Mouse (Mus musculus): ENCODE measurements at regions not wholly inside any gene's neighbourhood (a gene's known extent, or its start where the extent isn't known, plus 50 kb on each side); places are given as distances from the start of the nearest gene placed in this dataset.

GRCm38 (mm10) chr2:72672908-72673901 is 197.2 kb downstream of the Cdca7 start:
- no peak for DNase-seq (ENCODE audit: low spot score in 2 of 2)

GRCm38 (mm10) chr2:72674229-72674628 is 198.3 kb downstream of the Cdca7 start:
- DNase-seq (ENCODE audit: low spot score in 2 of 2): no peak

DNA sequence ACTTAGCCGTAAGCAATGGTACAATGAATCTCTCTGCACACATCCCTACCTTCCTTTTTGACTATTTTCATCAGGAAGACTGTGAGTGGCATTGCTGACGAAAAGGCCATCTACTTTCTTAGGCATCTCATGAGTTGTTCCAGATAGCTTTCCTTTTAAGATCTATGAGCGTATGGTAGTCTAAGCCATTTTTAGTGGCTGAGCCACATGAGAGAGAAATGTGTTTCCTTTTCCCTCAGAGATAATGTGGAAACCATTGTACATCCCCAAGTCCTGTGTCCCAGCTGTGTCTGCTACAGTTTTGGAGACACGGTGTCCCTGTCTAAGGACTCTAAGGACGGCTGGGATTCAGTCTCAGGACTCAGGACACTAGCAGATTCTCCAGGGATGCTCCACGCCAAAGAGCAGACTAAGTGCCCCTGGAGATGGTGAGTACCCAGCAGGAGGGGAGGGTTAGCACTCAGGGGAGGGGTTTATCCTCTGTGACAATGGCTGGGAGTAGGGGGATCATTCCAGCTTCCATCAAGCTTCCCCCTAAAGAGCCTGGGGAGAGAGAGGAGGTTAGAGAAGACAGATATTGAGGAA is 199.0 kb downstream of the Cdca7 start:
- DNase-seq (ENCODE audit: low spot score in 2 of 2): no peak

- no peak for DNase-seq (ENCODE audit: low spot score in 2 of 2)
Observed at GRCm38 (mm10) chr2:72677731-72678130, 201.8 kb downstream of the Cdca7 start.

DNA sequence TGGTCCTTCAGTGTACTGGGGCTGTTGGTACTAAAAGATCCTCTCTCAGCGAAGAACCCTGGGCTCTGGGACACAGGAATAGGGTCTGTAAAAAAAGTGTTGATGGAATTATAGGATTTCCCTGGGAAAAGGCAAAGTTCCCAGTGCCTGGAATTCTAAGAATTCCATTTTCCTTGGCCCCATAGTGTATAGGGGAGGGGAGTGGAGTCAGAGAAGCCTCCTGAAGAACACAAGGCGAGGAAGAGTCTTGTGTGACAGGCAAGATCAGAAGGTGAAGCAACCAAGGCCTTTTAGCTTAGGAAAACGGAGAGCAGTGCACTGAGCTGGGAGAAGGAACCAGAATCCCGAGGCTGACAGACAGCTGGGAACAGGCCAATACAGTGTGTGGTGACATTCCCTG is 212.1 kb downstream of the Cdca7 start:
- DNase-seq (ENCODE audit: low spot score in 2 of 2): no peak

- DNase-seq (ENCODE audit: low spot score in 2 of 2): no peak
Observed at GRCm38 (mm10) chr2:72701081-72701480, 225.1 kb downstream of the Cdca7 start.

DNA sequence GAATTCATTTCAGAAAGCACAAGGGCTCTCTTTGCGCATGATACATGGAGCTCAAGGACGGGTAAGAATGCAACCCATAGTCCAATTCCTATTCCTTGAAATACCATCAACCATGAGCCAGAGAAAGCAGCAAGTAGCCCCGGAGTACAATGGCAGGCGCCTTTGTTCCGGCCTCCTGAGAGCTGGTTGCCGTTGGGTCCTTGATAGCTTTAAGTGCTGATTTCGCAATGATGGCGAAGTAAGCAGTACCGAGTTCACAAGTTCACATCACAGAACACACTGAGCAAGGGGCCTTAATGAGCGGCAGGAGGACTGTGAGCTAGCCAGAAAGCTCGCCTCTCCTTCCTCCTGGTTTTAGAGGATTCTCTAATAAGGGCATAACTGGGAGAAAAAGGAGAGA is 227.3 kb downstream of the Cdca7 start:
- DNase-seq (ENCODE audit: low spot score in 2 of 2): no peak

DNA sequence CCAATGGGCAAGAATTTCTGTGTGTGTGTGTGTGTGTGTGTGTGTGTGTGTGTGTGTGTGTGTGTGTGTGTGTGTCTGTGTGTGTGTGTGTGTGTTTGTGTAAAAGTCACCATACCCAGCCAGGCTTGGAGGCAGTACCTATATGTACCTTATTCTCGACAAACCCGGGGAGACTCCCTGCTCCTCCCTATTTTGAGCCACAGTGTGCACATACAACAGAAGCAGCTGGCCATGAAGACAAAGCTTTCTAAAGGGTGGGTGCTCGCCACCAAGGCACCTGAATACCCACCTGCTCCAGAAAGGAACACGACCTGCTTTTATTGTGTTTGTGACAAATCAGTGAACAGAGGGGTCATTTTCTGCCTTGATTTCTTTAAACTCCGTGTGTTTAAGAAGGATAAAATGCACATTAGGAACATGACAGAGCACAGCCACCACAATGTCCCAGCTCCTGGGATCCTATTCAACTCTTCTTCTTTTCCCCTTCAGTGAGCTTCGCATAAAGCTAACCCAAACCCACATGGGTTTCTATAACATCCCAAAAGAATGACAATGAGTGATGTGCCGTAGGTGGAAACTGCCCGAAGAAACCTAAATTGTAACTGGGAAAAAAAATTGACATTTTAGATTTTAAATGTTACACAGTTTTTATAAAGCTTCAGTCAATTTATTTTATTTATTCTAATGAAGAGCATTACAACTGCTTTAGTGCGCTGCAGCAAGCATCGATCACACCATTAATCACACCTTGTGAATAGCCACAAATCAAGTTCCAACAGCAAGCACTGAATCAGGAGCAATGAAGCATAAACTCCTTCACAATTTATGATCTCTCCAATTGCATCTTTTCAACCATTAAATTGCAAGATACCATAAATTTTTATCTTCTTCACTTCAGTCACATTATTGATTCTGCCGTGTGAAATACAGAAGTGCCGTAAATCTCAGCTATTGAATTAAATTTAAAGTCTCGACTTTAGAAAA is 232.0 kb downstream of the Cdca7 start:
- no peak for DNase-seq (ENCODE audit: low spot score in 2 of 2)

GRCm38 (mm10) chr2:72716931-72717330 is 241.0 kb downstream of the Cdca7 start:
- DNase-seq (ENCODE audit: low spot score in 2 of 2): no peak

DNA sequence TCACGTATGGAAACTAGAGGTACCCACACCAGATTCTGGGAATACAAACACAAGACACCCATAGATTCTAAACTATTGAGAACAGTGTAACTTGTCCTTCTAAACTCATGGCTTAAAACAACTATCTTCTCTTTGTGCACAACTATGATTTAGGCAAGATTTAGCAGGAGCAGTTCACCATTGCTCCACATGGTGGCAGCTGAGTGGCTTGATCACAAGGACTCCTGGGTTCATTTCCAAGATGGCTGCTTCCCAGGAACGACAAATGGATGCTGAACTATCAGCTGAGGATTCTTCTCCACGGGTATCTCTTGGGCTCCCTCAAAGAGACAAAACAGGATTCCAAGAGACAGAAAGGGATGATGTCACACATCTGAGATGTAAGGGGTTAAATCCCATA is 251.5 kb downstream of the Sp3 start:
- DNase-seq (ENCODE audit: low spot score in 2 of 2): peak in 1 of 2 experiments; percentile 70

- DNase-seq (ENCODE audit: low spot score in 2 of 2): no peak
Observed at GRCm38 (mm10) chr2:72733371-72733770, 246.9 kb downstream of the Sp3 start.

- no peak for DNase-seq (ENCODE audit: low spot score in 2 of 2)
Observed at GRCm38 (mm10) chr2:72735035-72735434, 245.2 kb downstream of the Sp3 start.

- DNase-seq (ENCODE audit: low spot score in 2 of 2): no peak
Observed at GRCm38 (mm10) chr2:72736685-72737084, 243.6 kb downstream of the Sp3 start.

GRCm38 (mm10) chr2:72740391-72741361 is 239.6 kb downstream of the Sp3 start:
- peak in 1 of 2 experiments; percentile 43 for DNase-seq (ENCODE audit: low spot score in 2 of 2)

DNA sequence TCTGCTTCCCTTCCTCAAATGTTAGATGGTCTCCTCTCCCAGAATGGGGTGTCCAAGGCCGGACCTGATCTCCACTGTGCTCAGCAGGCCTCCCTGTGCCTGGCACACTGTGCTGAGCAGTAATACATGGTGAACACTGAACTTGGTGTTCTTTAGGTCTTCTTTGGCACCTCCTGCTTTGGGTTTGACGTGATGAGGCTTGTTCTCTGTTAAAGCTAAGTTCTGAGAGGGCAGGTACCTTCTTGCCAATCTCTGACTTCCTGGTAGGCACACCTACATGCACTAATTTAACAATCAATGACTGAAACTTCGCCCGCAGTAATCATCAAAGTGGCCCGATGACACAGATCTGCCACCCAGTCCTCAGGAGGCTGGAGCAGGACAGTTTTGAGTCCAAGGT is 238.5 kb downstream of the Sp3 start:
- no peak for DNase-seq (ENCODE audit: low spot score in 2 of 2)

DNA sequence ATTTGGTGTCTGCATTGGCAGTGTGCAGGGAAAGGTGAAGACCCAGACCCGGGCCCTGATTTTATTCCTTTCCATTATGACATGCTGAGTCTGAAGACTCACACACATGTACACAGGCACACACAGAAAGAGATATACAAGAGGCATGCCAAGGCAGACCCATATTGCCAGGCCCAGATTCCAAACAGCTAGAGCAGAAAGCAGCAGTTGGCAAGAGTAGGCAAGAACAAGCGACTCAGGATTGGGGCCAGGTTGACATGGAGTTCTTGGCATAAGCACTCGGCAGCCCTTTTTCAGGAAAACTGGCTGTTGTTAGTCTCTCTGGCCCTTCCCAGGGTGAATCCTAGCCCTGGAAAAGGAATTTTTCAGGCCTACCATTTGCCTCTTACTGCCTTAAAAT is 236.6 kb downstream of the Sp3 start:
- DNase-seq (ENCODE audit: low spot score in 2 of 2): peak in 1 of 2 experiments; percentile 47

DNA sequence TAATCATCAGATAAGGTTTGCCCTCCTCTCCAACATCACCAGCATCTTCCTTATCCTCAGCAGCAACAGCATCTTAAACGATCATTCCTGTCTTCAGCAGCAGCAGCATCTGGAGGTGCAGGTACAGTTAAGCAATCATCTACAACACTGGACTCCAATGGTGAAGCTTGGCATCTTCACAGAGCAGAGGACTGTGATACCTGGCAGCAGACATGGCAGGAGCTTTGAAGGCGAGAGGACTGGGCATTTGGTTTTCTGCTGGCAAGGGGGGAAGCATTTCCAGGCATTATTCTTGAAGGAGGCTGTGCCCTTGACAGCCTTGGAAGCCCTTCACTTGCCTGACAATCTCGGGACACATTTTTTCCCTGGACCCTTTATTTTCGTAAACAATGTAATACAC is 235.3 kb downstream of the Sp3 start:
- no peak for DNase-seq (ENCODE audit: low spot score in 2 of 2)

- peak in 1 of 2 experiments; percentile 17 for DNase-seq (ENCODE audit: low spot score in 2 of 2)
Observed at GRCm38 (mm10) chr2:72746476-72747215, 233.6 kb downstream of the Sp3 start.

DNA sequence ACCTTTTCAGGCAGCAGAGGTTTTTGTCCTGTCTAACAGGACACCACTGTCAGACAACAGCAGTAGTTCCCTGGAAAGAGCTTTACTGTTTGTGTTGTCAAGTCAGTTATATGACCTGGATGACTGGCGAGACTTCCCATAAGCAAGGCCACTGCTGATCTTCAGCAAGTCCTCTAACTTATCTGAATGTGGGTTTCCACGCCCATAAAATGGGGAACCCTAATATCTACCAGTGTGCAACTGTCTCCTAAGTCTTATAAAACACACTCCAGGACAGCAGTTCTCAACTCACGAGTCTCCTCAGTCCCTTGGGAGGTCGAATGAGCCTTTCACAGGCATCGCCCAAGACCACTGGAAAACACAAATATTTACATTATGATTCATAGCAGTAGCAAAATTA is 232.9 kb downstream of the Sp3 start:
- DNase-seq (ENCODE audit: low spot score in 2 of 2): no peak

DNA sequence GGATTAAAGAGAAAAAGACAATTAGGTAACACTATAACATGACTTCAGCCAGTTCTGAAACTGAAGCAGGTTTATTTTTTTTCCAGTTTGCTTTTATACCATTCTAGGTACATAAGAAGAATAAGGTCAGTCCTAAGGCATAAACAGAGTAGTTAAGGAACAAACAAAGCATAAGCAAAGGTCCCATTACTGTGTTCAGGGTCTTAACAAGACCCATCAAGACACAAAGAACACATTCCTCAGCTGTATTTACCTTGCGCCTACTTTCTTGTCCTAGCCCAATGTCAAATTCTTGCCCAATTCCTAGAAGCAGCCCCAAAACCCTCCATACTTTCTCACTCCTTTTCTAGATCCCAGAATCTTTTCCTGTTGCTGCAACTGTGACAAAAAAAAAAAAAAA is 230.8 kb downstream of the Sp3 start:
- DNase-seq (ENCODE audit: low spot score in 2 of 2): no peak

All from cerebellum, postnatal 4 days (tissue).